Comparison of ENCODE assay signal across 10 mouse cellular contexts in the genomic region with DNA sequence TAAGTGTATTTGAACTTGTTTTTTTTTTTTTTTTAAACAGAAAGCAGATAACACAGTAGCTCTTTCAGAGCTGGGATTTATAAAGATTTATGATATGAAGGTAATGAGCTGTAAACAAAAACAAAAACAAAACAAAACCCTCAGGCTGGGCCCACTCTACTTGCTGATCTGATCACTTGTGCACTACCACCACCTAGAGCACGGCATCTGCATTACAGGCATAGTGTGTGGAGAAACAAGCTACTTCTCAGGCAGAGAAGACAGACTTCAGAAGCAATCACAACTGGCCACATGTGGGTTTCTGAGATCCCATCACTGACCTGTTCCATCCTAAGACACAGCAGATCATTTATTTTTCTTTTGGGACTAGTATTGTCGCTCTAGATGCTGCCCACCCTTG. TPM values are rescaled to one million over a fixed set of nuclear protein-coding genes. Genes with fewer than 3 reads are reported as not detected.
DNase-seq lines count a peak whose midpoint lies in the region; ATAC-seq and TF ChIP-seq lines count a peak whose summit lies in the region.
"Had no signal": no experiment of that assay in that cellular context is flagged by ENCODE, and none has a peak within 500 bp of the region (broad histone marks: within the 10 kb centered on the region; RNA-seq: fewer than 3 reads in every experiment).

No protein-coding gene starts in this region.

- no peak overlapping the region for H3K4me2 ChIP-seq in hindbrain, embryonic 11.5 days (replicated peaks; ENCODE audit: low read depth, low read length)
- H3K4me2 ChIP-seq in hindbrain, embryonic 13.5 days = no peak overlapping the region
- H3K4me2 ChIP-seq: forebrain, embryonic 13.5 days had no signal

- H3K9ac ChIP-seq in hindbrain, embryonic 11.5 days (ENCODE audit: low read depth, low read length) = no peak overlapping the region
- no peak overlapping the region for H3K9ac ChIP-seq in hindbrain, embryonic 13.5 days
- H3K9ac ChIP-seq in ES-E14 (ENCODE audit: insufficient read depth, low read depth, low read length, poor library complexity, severe bottlenecking) = no peak overlapping the region
- H3K9ac ChIP-seq: forebrain, embryonic 13.5 days had no signal

- no peaks in the 10 kb centered on the region for H3K36me3 ChIP-seq in hindbrain, embryonic 11.5 days (ENCODE audit: control insufficient read depth, insufficient read depth, low read length)
- H3K36me3 ChIP-seq in hindbrain, embryonic 13.5 days = no peaks in the 10 kb centered on the region
- no peaks in the 10 kb centered on the region for H3K36me3 ChIP-seq in ES-E14 (ENCODE audit: control insufficient read depth, insufficient read depth, low read length, poor library complexity, severe bottlenecking)

- WGBS in hindbrain, embryonic 11.5 days = 31% methylated on average over 2 of the region's 2 CpGs
- WGBS in hindbrain, embryonic 13.5 days = 44% methylated on average over 2 of the region's 2 CpGs

- no peak overlapping the region for H3K27ac ChIP-seq in hindbrain, embryonic 11.5 days (ENCODE audit: low read depth, low read length)
- no peak overlapping the region for H3K27ac ChIP-seq in hindbrain, embryonic 13.5 days
- H3K27ac ChIP-seq in ES-E14 (ENCODE audit: insufficient read depth, low read depth, low read length, poor library complexity, severe bottlenecking) = no peak overlapping the region
- H3K27ac ChIP-seq: forebrain, embryonic 13.5 days had no signal

- in situ Hi-C loops in ES-E14 (cut with MboI; ENCODE audit: low sequenced_read_pairs in 2 of 2, unreplicated experiment in 2 of 2) = no loop called here

- H3K9me3 ChIP-seq in hindbrain, embryonic 11.5 days (ENCODE audit: control insufficient read depth, low read length) = no peaks in the 10 kb centered on the region
- peaks cover 6% of the 10 kb centered on the region; the same call in 1 of the 2 replicates for H3K9me3 ChIP-seq in hindbrain, embryonic 13.5 days
- H3K9me3 ChIP-seq in ES-E14 (ENCODE audit: control insufficient read depth, insufficient read depth, low read depth, low read length) = no peaks in the 10 kb centered on the region
- H3K9me3 ChIP-seq: forebrain, embryonic 13.5 days had no signal

- DNase-seq in hindbrain, embryonic 11.5 days (ENCODE audit: low spot score) = peak; percentile 32
- peak; percentile 57 for DNase-seq in A20 (ENCODE audit: low read depth, low spot score)
- peak; percentile 27 for DNase-seq in ES-E14 (ENCODE audit: low read depth, low spot score)
- peak; percentile 46 for DNase-seq in heart, postnatal 4 days
- no peak for DNase-seq in right cerebral cortex, postnatal 36 days (ENCODE audit: low spot score in 2 of 2)
- DNase-seq in adrenal gland, postnatal 4 days (ENCODE audit: low spot score in 2 of 2) = no peak
- DNase-seq in right cerebral cortex, adult 2 months (ENCODE audit: low spot score in 2 of 2) = no peak

- H3K4me1 ChIP-seq in hindbrain, embryonic 11.5 days (replicated peaks; ENCODE audit: control insufficient read depth, insufficient read depth, low read length) = no peaks in the 10 kb centered on the region
- 0 out of 2 replicates have a peak, but pooled peaks cover 5% of the 10 kb centered on the region for H3K4me1 ChIP-seq in hindbrain, embryonic 13.5 days (replicated peaks)
- no peaks in the 10 kb centered on the region for H3K4me1 ChIP-seq in ES-E14 (ENCODE audit: control insufficient read depth in 2 of 2, insufficient read depth in 2 of 2, low read length in 2 of 2, poor library complexity in 1 of 2)
- H3K4me1 ChIP-seq: megakaryocyte, embryonic 14.5 days had no signal

- no peak for ATAC-seq in hindbrain, embryonic 11.5 days (ENCODE audit: low FRiP score)
- ATAC-seq in hindbrain, embryonic 13.5 days (ENCODE audit: low FRiP score) = no peak
- ATAC-seq: forebrain, embryonic 13.5 days had no signal

- H3K27me3 ChIP-seq in hindbrain, embryonic 11.5 days (ENCODE audit: control insufficient read depth, insufficient read depth, low read length) = no peaks in the 10 kb centered on the region
- H3K27me3 ChIP-seq in hindbrain, embryonic 13.5 days = no peaks in the 10 kb centered on the region
- H3K27me3 ChIP-seq: forebrain, embryonic 13.5 days had no signal

- no peak overlapping the region for H3K4me3 ChIP-seq in hindbrain, embryonic 11.5 days (ENCODE audit: low read depth, low read length)
- no peak overlapping the region for H3K4me3 ChIP-seq in hindbrain, embryonic 13.5 days
- H3K4me3 ChIP-seq in ES-E14 (ENCODE audit: insufficient read depth in 1 of 2, low read depth in 1 of 2, low read length in 2 of 2, poor library complexity in 1 of 2, severe bottlenecking in 1 of 2) = no peak overlapping the region
- H3K4me3 ChIP-seq: forebrain, embryonic 13.5 days; megakaryocyte, embryonic 14.5 days had no signal

TF ChIP-seq in ES-E14, 5 proteins besides CTCF, POLR2A, EP300 and RAD21:
- TF ChIP-seq ZC3H11A (IDR thresholded peaks at IDR 0.05; ENCODE audit: borderline replicate concordance, low read depth, low read length) = no peak
- no peak for TF ChIP-seq ZNF384 (IDR thresholded peaks at IDR 0.05; ENCODE audit: low read depth, low read length)
- no peak for TF ChIP-seq CHD2 (IDR thresholded peaks at IDR 0.05; ENCODE audit: low read depth, low read length)
- no peak for TF ChIP-seq MAFK (IDR thresholded peaks at IDR 0.05; ENCODE audit: insufficient read depth, low read depth, low read length)
- no peak for TF ChIP-seq HCFC1 (IDR thresholded peaks at IDR 0.05; ENCODE audit: borderline replicate concordance, insufficient read depth, low read length)

RNA-seq across cellular contexts. Expression of a gene that starts 38.6 kb away (rescaled TPM):
- 3.1 and 4.1 TPM in 2 replicates for polyA plus RNA-seq in hindbrain, embryonic 11.5 days (2014; fragmentation: Nextera tagmentation; extraction: Ambion mirVana)
- polyA plus RNA-seq in hindbrain, embryonic 13.5 days (2015; fragmentation: Nextera tagmentation; extraction: Ambion mirVana) = 9.4 and 9.6 TPM in 2 replicates
- 0.53 and 0.67 TPM in 2 replicates for total RNA-seq in ES-E14 (2012; rRNA removed)
- total RNA-seq in heart, postnatal 4 days (2021) = 1 to 10 TPM; 1.4 to 2.0 TPM
- 10 to 100 TPM; 19.6 to 21.0 TPM for total RNA-seq in adrenal gland, postnatal 4 days (2021)

Comparison
In these comparisons a context has a peak if more than half of its experiments do, and no peak if none do; other contexts are left out.
1. DNase-seq: peak in hindbrain, embryonic 11.5 days (single experiment), A20 (single experiment), ES-E14 (single experiment) and heart, postnatal 4 days (single experiment); none in right cerebral cortex, postnatal 36 days (0 of 2), adrenal gland, postnatal 4 days (0 of 2) and right cerebral cortex, adult 2 months (0 of 2).
2. RNA of a gene that starts 38.6 kb away (total RNA-seq): 19.6 to 21.0 TPM in adrenal gland, postnatal 4 days; 1.4 to 2.0 TPM in heart, postnatal 4 days and 0.53 to 0.67 TPM in ES-E14; every median in the first group is over 4 times any median in the second.